In the genomic region with DNA sequence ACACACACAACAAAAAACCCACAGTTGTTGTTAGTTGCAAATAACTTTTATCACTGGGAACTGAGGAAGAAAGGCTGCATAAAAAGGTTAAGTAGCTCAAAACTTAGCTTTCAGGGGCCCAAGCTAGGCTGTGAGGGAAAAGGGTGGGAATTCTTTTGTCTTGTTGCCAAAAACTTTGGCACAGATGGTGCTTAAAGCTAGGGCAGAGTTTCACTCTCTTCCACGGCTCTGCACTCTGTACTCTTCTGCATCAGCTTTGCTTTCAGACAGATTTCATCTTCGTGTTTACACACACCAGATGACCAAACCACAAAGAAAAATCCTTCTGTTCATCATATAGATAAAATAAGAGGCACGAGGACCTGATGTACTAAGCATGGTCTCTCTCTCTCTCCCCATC, we compare ENCODE assay signal across 25 mouse cellular contexts.
DNase-seq lines count a peak whose midpoint lies in the region; ATAC-seq and TF ChIP-seq lines count a peak whose summit lies in the region.
"Had no signal": no experiment of that assay in that cellular context is flagged by ENCODE, and none has a peak within 500 bp of the region (broad histone marks: within the 10 kb centered on the region; RNA-seq: fewer than 3 reads in every experiment).

No protein-coding gene starts in this region.

- no peaks in the 10 kb centered on the region for H3K36me3 ChIP-seq in forebrain, embryonic 13.5 days (ENCODE audit: poor library complexity, severe bottlenecking)
- H3K36me3 ChIP-seq in forebrain, embryonic 12.5 days (replicated peaks): no peaks in the 10 kb centered on the region
- H3K36me3 ChIP-seq in hindbrain, embryonic 15.5 days: no peaks in the 10 kb centered on the region
- H3K36me3 ChIP-seq in hindbrain, embryonic 13.5 days: no peaks in the 10 kb centered on the region
- no peaks in the 10 kb centered on the region for H3K36me3 ChIP-seq in midbrain, embryonic 15.5 days (replicated peaks)
- H3K36me3 ChIP-seq in midbrain, embryonic 11.5 days (ENCODE audit: control insufficient read depth, insufficient read depth, low read length): no peaks in the 10 kb centered on the region
- H3K36me3 ChIP-seq: limb, embryonic 15.5 days; lung, embryonic 15.5 days; neural tube, embryonic 12.5 days had no signal

- no peak overlapping the region for H3K4me2 ChIP-seq in forebrain, embryonic 13.5 days
- no peak overlapping the region for H3K4me2 ChIP-seq in forebrain, embryonic 12.5 days
- H3K4me2 ChIP-seq in hindbrain, embryonic 15.5 days: no peak overlapping the region
- no peak overlapping the region for H3K4me2 ChIP-seq in hindbrain, embryonic 13.5 days
- no peak overlapping the region for H3K4me2 ChIP-seq in midbrain, embryonic 15.5 days
- no peak overlapping the region for H3K4me2 ChIP-seq in midbrain, embryonic 11.5 days
- H3K4me2 ChIP-seq: limb, embryonic 15.5 days; lung, embryonic 15.5 days; neural tube, embryonic 12.5 days had no signal

- H3K27me3 ChIP-seq in forebrain, embryonic 13.5 days: no peaks in the 10 kb centered on the region
- no peaks in the 10 kb centered on the region for H3K27me3 ChIP-seq in forebrain, embryonic 12.5 days
- no peaks in the 10 kb centered on the region for H3K27me3 ChIP-seq in hindbrain, embryonic 15.5 days
- H3K27me3 ChIP-seq in hindbrain, embryonic 13.5 days: no peaks in the 10 kb centered on the region
- no peaks in the 10 kb centered on the region for H3K27me3 ChIP-seq in midbrain, embryonic 15.5 days (replicated peaks)
- no peaks in the 10 kb centered on the region for H3K27me3 ChIP-seq in midbrain, embryonic 11.5 days (ENCODE audit: control insufficient read depth, insufficient read depth, low read length)
- H3K27me3 ChIP-seq: limb, embryonic 15.5 days; lung, embryonic 15.5 days; neural tube, embryonic 12.5 days had no signal

- H3K27ac ChIP-seq in forebrain, embryonic 13.5 days: no peak overlapping the region
- H3K27ac ChIP-seq in forebrain, embryonic 12.5 days: no peak overlapping the region
- no peak overlapping the region for H3K27ac ChIP-seq in hindbrain, embryonic 15.5 days (replicated peaks)
- H3K27ac ChIP-seq in hindbrain, embryonic 13.5 days: no peak overlapping the region
- H3K27ac ChIP-seq in midbrain, embryonic 15.5 days: 0 out of 2 replicates have a peak overlapping the region, but pooled peaks have one; percentile 4
- no peak overlapping the region for H3K27ac ChIP-seq in midbrain, embryonic 11.5 days (ENCODE audit: low read depth, low read length)
- H3K27ac ChIP-seq: heart, adult 2 months; limb, embryonic 15.5 days; liver, embryonic 14.5 days; lung, embryonic 15.5 days; neural tube, embryonic 12.5 days had no signal

- DNase-seq in midbrain, embryonic 11.5 days (ENCODE audit: low spot score, missing footprints): no peak
- DNase-seq in brain, embryonic 14.5 days (ENCODE audit: low read depth): peak; percentile 63
- no peak for DNase-seq in urinary bladder, postnatal 25 days (ENCODE audit: low spot score)
- DNase-seq: adrenal gland, postnatal 10 days; cerebellum, adult 8-10 months; cerebellum, postnatal 36 days; gastrocnemius, postnatal 36 days; heart, adult 2 months; kidney, adult 9 months; kidney, postnatal 36 days; left cerebral cortex, postnatal 4 days; lung, postnatal 4 days; retina, postnatal 1 day; right cerebral cortex, postnatal 25 days; spleen, adult 18-20 months; thymus, postnatal 14 days had no signal

- no peak overlapping the region for H3K9ac ChIP-seq in forebrain, embryonic 13.5 days
- no peak overlapping the region for H3K9ac ChIP-seq in forebrain, embryonic 12.5 days
- H3K9ac ChIP-seq in hindbrain, embryonic 15.5 days: no peak overlapping the region
- no peak overlapping the region for H3K9ac ChIP-seq in hindbrain, embryonic 13.5 days
- H3K9ac ChIP-seq in midbrain, embryonic 15.5 days: no peak overlapping the region
- H3K9ac ChIP-seq in midbrain, embryonic 11.5 days (ENCODE audit: low read length): no peak overlapping the region
- H3K9ac ChIP-seq: limb, embryonic 15.5 days; liver, embryonic 14.5 days; lung, embryonic 15.5 days; neural tube, embryonic 12.5 days had no signal

- WGBS in forebrain, embryonic 13.5 days: 51% methylated on average over 3 of the region's 3 CpGs
- WGBS in forebrain, embryonic 12.5 days: 55% methylated on average over 3 of the region's 3 CpGs
- 50% methylated on average over 3 of the region's 3 CpGs for WGBS in hindbrain, embryonic 15.5 days
- 59% methylated on average over 3 of the region's 3 CpGs for WGBS in hindbrain, embryonic 13.5 days
- WGBS in midbrain, embryonic 15.5 days: 48% methylated on average over 3 of the region's 3 CpGs
- WGBS in midbrain, embryonic 11.5 days: 69% methylated on average over 3 of the region's 3 CpGs

- TF ChIP-seq CTCF in brain, embryonic 14.5 days (IDR thresholded peaks at IDR 0.05; ENCODE audit: borderline replicate concordance, extremely low read depth, insufficient read depth, insufficient read length): no peak

- H3K9me3 ChIP-seq in forebrain, embryonic 13.5 days (replicated peaks): no peaks in the 10 kb centered on the region
- H3K9me3 ChIP-seq in forebrain, embryonic 12.5 days: no peaks in the 10 kb centered on the region
- H3K9me3 ChIP-seq in hindbrain, embryonic 15.5 days: no peaks in the 10 kb centered on the region
- no peaks in the 10 kb centered on the region for H3K9me3 ChIP-seq in hindbrain, embryonic 13.5 days
- no peaks in the 10 kb centered on the region for H3K9me3 ChIP-seq in midbrain, embryonic 15.5 days
- no peaks in the 10 kb centered on the region for H3K9me3 ChIP-seq in midbrain, embryonic 11.5 days (ENCODE audit: control insufficient read depth, low read length)
- H3K9me3 ChIP-seq: limb, embryonic 15.5 days; lung, embryonic 15.5 days; neural tube, embryonic 12.5 days had no signal

- TF ChIP-seq POLR2A in brain, embryonic 14.5 days (IDR thresholded peaks at IDR 0.05; ENCODE audit: borderline replicate concordance, extremely low read depth, insufficient read depth, insufficient read length, poor library complexity, severe bottlenecking): no peak

- H3K4me3 ChIP-seq in forebrain, embryonic 13.5 days: no peak overlapping the region
- no peak overlapping the region for H3K4me3 ChIP-seq in forebrain, embryonic 12.5 days (replicated peaks)
- no peak overlapping the region for H3K4me3 ChIP-seq in hindbrain, embryonic 15.5 days
- no peak overlapping the region for H3K4me3 ChIP-seq in hindbrain, embryonic 13.5 days
- no peak overlapping the region for H3K4me3 ChIP-seq in midbrain, embryonic 15.5 days
- H3K4me3 ChIP-seq in midbrain, embryonic 11.5 days (ENCODE audit: low read depth, low read length): no peak overlapping the region
- H3K4me3 ChIP-seq: heart, adult 2 months; limb, embryonic 15.5 days; lung, embryonic 15.5 days; neural tube, embryonic 12.5 days had no signal

- peak; percentile 74; the same call in 1 of the 2 replicates for ATAC-seq in forebrain, embryonic 13.5 days
- ATAC-seq in forebrain, embryonic 12.5 days (ENCODE audit: low FRiP score): no peak
- peak; percentile 48; the same call in 1 of the 2 replicates for ATAC-seq in hindbrain, embryonic 15.5 days (ENCODE audit: low FRiP score, low read depth)
- ATAC-seq in hindbrain, embryonic 13.5 days (ENCODE audit: low FRiP score): no peak
- ATAC-seq in midbrain, embryonic 15.5 days (replicated peaks): no peak
- no peak for ATAC-seq in midbrain, embryonic 11.5 days (ENCODE audit: low FRiP score)

- peaks cover 4% of the 10 kb centered on the region; the same call in 1 of the 2 replicates for H3K4me1 ChIP-seq in forebrain, embryonic 13.5 days
- H3K4me1 ChIP-seq in forebrain, embryonic 12.5 days: no peaks in the 10 kb centered on the region
- peaks cover 4% of the 10 kb centered on the region; the same call in 1 of the 2 replicates for H3K4me1 ChIP-seq in hindbrain, embryonic 15.5 days (replicated peaks)
- 0 out of 2 replicates have a peak, but pooled peaks cover 3% of the 10 kb centered on the region for H3K4me1 ChIP-seq in hindbrain, embryonic 13.5 days (replicated peaks)
- 0 out of 2 replicates have a peak, but pooled peaks cover 7% of the 10 kb centered on the region for H3K4me1 ChIP-seq in midbrain, embryonic 15.5 days
- no peaks in the 10 kb centered on the region for H3K4me1 ChIP-seq in midbrain, embryonic 11.5 days (ENCODE audit: control insufficient read depth, insufficient read depth, low read length)
- H3K4me1 ChIP-seq: limb, embryonic 15.5 days; lung, embryonic 15.5 days; neural tube, embryonic 12.5 days had no signal

Comparison
In these comparisons a context has a peak if more than half of its experiments do, and no peak if none do; other contexts are left out.
1. ATAC-seq: peak in forebrain, embryonic 13.5 days (single experiment) and hindbrain, embryonic 15.5 days (single experiment); none in forebrain, embryonic 12.5 days (single experiment), hindbrain, embryonic 13.5 days (single experiment), midbrain, embryonic 15.5 days (single experiment) and midbrain, embryonic 11.5 days (single experiment).